Mouse (Mus musculus) gastrocnemius, postnatal 4 days (tissue): ENCODE measurements at regions not wholly inside any gene's neighbourhood (a gene's known extent, or its start where the extent isn't known, plus 50 kb on each side); places are given as distances from the start of the nearest gene placed in this dataset.

Source experiments
- DNase-seq, 2 experiments: peaks; one replicate each; pipeline ENCODE4 v3.0.0; 2021 to 2022; ENCODE audit warnings: low spot score in 2 of 2, mixed read lengths in 2 of 2

GRCm38 (mm10) chr8:11909146-11909545 is 68.9 kb downstream of the Tex29 start:
- DNase-seq: no peak

DNA sequence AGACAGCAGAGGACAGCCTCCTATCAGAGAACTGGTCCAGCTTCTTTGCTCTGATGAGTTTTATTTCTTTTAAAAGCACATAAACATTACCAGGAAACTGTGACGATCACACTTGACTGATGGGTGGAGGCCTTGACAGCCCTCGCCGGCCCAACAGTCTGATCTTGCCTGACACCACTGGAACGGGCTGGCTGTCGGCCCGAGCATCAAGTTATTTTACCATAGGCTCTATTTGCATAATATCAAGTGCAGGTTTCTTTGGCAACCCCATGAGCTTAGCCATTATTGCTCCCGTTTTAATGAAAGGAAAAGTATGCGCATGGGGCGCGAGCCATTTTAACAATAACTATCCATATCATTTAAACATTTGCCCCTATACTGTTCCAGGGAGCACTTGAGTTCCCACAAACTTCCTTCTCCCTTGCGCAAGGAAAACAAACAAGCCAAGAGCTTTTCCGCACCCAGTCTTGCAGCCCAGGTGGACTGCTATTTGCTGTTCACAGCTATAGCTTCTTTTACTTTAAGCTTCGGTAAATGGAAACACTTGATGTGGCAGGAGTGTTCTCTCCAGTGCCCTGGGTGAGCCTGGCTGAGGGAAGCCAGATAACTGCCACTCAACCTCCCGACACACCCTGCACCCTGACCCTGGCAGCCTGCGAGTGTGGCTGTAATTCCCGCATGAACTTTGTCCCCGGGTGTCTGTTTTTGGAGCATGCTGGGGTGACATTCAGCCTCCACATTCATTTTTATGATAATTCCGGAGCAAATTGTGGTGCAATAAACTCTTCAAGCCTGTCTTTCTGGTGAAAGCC is 71.6 kb downstream of the Tex29 start:
- DNase-seq: no peak

DNA sequence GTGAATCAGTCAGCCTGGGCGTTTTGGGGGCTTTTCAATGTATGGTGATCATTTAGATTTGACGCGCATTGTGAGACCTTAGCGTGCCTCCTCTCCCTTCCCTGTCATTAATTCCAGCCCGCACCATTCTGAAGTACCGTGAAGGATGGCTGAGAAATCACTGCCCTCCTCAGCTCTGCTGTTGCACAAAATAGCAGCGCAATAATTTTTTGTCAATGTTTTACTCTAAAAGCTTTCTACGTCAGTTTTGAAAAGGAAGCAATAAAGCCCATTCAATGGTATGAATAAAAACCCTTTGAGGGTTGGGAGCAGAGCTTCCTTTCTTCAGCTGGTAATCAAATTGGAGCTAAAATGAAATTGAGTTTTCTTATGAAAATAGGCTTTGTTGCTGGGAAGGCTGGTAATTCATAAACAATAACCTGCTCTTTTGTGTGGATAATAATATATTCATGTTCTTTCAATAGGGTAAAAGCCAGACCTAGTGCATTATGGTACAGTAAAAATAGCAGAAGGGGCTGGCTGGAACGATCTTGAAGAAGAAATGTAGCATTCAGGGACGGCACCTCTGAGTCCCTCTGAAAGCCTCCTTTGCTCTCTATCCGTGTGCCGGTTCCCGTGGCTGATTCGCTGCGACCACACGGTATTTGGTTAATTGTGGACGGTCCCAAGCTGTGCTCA is 72.3 kb downstream of the Tex29 start:
- no peak for DNase-seq

DNA sequence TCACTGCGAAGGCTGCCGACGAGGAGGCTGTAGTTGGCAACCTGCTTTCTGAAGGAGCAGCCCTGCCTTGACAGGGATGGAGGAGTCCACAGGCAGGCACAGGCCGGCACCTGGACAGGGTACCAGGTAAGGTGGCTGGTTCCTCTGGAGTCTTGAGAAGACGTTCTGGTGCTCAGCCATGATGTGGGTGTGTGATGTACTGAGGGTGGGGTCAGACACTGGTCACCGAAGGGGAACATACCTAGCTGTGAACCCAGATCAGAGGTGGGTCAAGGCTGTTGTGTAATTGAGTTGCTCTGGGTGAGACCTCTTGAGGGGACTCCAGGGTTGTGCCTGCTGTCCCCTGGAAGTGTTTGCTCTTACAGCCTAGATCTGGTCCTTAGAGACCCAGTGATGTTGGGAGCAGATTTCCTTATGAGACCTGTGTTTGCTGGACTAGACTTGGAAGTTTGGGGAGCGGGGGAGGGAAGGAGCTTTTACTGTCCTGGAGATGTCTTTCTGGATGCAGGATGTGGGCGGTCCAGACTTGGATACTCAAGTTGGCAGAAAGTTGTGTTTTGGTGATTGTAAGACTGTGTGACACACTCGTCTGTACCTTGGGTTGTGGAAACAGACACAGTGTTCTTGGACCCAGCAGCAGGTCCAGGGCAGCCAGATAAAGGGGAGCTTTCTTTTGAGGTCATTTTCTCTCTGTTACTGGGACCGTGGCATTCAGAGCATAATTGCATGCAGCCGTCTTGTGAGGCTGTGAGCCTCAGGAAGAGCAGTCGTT is 73.0 kb downstream of the Tex29 start:
- no peak for DNase-seq

GRCm38 (mm10) chr8:11914131-11914530 is 73.9 kb downstream of the Tex29 start:
- DNase-seq: no peak

- DNase-seq: peak in 1 of 2 experiments; percentile 57
Observed at GRCm38 (mm10) chr8:11914681-11915474, 74.6 kb downstream of the Tex29 start.

DNA sequence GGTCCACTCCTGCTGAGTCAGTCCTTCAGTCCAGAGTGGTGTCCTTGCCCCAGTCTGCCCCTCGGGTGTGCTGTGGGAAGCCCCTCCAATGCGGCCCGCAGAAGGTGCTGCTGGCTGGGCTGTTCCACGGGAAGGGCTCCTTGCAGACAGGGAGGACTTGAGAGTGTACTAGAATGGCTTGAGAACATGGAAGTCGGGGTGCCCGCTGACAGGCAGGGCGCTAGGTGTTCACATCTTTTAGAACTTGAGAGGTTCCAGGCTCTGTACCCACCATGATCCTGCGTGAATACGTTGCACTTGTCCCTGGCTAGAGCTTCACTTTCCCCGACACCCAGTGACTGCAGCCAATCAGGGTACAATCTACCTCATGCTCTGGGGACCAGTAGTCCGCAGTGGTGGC is 75.4 kb downstream of the Tex29 start:
- no peak for DNase-seq

- no peak for DNase-seq
Observed at GRCm38 (mm10) chr8:11919876-11920275, 79.6 kb downstream of the Tex29 start.

DNA sequence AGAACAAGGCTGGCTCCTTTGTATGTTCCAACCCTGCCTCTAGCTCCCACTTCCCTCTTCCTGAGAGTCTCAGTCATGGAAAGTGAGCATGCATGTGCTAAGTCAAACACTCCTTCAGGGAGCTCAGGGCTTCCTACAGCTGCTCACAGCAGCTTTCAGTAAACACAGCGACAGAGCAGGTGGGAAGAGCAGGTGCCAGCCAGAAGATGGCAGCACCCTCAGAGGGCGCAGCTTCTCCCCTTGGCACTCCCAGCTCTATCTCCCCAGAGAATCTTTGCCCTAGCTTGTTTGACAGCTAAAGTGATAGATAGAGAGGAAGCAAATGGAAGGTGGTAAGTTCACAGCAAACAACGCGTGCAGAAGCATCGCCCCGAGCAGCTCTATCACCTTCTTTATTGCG is 82.8 kb downstream of the Tex29 start:
- DNase-seq: no peak

DNA sequence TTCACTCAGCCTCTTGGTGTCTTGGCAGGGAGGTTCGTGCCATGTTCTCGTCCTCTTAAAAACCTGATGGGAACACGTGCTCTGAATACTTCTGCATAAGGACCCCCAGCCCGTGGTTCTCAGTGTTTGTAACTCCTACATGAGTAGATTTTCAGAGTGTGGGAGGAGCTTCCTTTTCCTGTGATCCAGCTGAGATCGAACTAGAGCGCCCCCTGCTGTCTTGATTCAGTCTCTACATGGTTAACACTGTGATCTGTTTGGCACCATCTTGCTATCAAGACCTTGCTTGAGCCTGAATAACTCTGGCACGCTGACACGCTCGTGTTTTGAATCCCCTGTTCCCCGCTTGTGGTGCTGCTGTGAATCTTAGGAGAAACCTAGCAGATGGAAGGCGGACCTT is 83.9 kb downstream of the Tex29 start:
- peak; percentile 37 to 39 for DNase-seq

- DNase-seq: peak in 1 of 2 experiments; percentile 31
Observed at GRCm38 (mm10) chr8:11942892-11943332, 102.6 kb downstream of the Tex29 start.

- DNase-seq: no peak
Observed at GRCm38 (mm10) chr8:11947766-11948165, 107.5 kb downstream of the Tex29 start.

GRCm38 (mm10) chr8:11956268-11956667 is 116.0 kb downstream of the Tex29 start:
- no peak for DNase-seq

- no peak for DNase-seq
Observed at GRCm38 (mm10) chr8:11957046-11957783, 116.9 kb downstream of the Tex29 start.

DNA sequence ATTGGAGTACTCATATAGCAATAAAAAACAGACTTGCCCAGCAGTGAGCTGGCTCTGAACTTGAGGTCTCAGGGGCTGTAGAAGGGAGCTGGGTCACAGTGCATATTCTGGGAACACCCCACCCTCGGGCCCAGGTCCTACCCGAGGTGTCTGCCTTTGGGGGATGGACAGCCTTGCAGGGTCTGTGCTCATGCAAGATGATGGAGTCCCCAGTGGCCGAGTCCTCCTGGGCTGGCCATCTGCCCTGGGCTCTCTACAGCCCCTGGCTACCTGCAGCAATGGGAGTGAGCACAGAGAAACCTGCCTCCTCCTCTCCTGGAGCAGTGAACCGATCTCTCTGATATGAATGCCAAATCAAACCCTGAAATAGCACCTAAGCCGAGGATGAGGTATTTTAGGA is 117.9 kb downstream of the Tex29 start:
- no peak for DNase-seq

DNA sequence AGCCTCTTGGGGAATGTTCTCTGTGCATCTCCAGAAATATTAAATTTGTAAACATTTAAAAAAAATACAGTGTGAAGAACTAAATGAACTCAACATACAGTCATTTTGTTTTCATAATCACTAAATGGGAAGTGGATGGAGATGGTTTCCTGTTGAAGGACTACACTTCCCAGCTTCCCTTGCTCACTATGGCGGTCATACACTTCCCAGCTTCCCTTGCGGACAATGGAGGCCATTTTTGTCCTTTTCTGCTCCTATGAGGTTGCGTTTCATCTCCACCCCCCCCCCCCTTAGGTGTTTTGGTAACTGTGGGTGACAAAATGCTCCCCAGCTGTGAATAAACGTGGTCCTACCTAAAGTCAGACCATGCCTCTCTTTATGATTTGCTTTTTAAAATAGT is 119.2 kb downstream of the Tex29 start:
- DNase-seq: no peak

DNA sequence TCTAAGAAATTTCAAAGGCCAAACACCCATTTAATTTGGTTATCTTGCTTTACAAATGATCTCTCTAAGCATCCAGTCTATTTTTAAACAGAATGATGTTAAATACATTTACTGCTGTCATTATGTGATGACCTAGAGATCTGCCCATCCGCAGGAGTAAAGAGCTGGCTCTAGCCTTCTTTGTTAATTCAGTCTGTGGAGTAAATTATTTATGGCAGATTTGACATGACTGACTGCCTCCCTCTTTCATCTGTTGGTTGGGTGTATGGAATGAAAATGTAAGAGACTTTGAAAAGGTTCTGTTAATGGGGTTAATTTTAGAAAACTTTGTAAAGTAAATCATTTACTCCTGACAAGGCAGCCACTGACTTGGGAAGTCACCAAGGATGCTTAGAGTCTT is 123.3 kb downstream of the Tex29 start:
- no peak for DNase-seq

- no peak for DNase-seq
Observed at GRCm38 (mm10) chr8:11967670-11968069, 127.4 kb downstream of the Tex29 start.

DNA sequence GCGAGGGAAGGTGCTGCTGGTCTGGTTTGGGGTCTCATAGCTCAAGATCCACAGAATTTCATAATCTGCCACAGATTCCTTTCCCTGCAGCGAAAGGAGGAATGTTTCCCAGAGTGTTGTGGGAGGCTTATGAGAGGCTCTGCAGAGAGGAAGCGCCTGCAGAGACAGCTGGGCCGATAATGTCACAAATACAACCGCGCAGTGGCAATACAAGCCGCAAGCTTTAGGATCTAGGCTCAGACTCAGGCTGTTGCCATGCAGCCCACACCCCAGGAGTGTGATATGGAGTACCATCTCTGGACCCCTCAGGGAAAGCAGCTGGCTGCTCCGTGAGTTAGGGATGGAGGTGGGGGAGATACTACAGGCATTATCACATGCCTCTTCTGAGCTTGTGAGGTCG is 130.2 kb downstream of the Tex29 start:
- no peak for DNase-seq

DNA sequence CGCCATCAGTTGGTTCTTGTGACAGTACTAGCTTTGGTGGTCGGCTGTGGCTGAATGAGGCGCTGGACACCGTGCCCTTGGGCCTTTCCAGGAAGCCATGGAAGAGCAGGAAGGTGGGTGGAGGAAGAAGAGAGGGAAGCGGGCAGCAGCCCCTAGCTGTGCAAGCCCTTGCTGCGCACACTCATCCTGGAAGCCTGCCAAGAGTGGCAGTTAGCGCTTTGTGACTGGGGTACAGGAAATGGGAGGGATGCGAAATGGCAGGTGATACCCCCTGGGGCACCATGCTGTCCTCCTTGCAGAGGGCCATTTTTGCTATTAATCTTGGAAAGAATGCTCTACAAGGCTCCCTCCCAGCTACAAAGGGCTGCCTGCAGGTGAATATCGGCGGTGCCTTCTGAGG is 133.2 kb downstream of the Tex29 start:
- no peak for DNase-seq
